Mouse (Mus musculus) gastrocnemius, adult 18-20 months (tissue): Measurements from ENCODE around the gene Clip1. TPM values are rescaled to one million over a fixed set of nuclear protein-coding genes. Genes with fewer than 3 reads are reported as not detected.
A peak's percentile ranks its signal among the peaks of the same experiment; 100 is the strongest.
"Not testable (repeated sequence)": the region's sequence is repeated elsewhere in the genome, so short reads cannot be mapped to it uniquely, and the experiment has no call there.

Experiments used
- DNase-seq: peaks from one replicate; pipeline ENCODE4 v3.0.0; 2021; ENCODE audit warnings: low spot score
- long read RNA-seq, 2 experiments: library from polyadenylated mRNA; stranded (forward); transcript quantifications; one replicate each; pipeline ENCODE4 v2.0.0; 2021
- total RNA-seq, 2 experiments: library from RNA; stranded (reverse); gene quantifications; 2 replicates each; pipeline ENCODE4 v1.2.3; 2021

Clip1 gene
- 100 to 1,000 TPM; 326 to 336 TPM for total RNA-seq
- long read RNA-seq, experiment 1, full-length matches to known transcripts: 11 of 237 reads
- long read RNA-seq, experiment 1, partial matches to known transcripts: 28 of 237 reads
- long read RNA-seq, experiment 1, other reads (novel, unspliced or antisense): 198 of 237 reads
- long read RNA-seq, experiment 2, full-length matches to known transcripts: 5 of 230 reads
- long read RNA-seq, experiment 2, partial matches to known transcripts: 67 of 230 reads
- long read RNA-seq, experiment 2, other reads (novel, unspliced or antisense): 158 of 230 reads

GRCm38 (mm10) chr5:123684221-123685144 lies at the start of gene Clip1:
TSS of gene Clip1 (minus strand) at chr5:123684618.
- DNase-seq: peak; percentile 68

- peak; percentile 29 for DNase-seq
Observed at GRCm38 (mm10) chr5:123730981-123731380, 46.6 kb upstream of the Clip1 start.

- not testable (repeated sequence) for DNase-seq
Observed at GRCm38 (mm10) chr5:123723816-123724215, 39.4 kb upstream of the Clip1 start.

GRCm38 (mm10) chr5:123720328-123721311 lies 36.2 kb upstream of the Clip1 start, which contains the start of gene Zcchc8:
TSS of gene Zcchc8 (minus strand) at chr5:123721100.
- DNase-seq: peak; percentile 98

GRCm38 (mm10) chr5:123714622-123715021 lies 30.2 kb upstream of the Clip1 start:
- no peak for DNase-seq

- DNase-seq: no peak
Observed at GRCm38 (mm10) chr5:123713782-123714181, 29.4 kb upstream of the Clip1 start.

GRCm38 (mm10) chr5:123709571-123709970 lies 25.2 kb upstream of the Clip1 start:
- DNase-seq: no peak

- DNase-seq: peak; percentile 59
Observed at GRCm38 (mm10) chr5:123708598-123708997, 24.2 kb upstream of the Clip1 start.

- peak; percentile 78 for DNase-seq
Observed at GRCm38 (mm10) chr5:123700625-123701024, 16.2 kb upstream of the Clip1 start.

GRCm38 (mm10) chr5:123699198-123699597 lies 14.8 kb upstream of the Clip1 start:
- peak; percentile 88 for DNase-seq

- DNase-seq: no peak
Observed at GRCm38 (mm10) chr5:123696961-123697360, 12.5 kb upstream of the Clip1 start.

- DNase-seq: no peak
Observed at GRCm38 (mm10) chr5:123696244-123696643, 11.8 kb upstream of the Clip1 start.

GRCm38 (mm10) chr5:123694468-123694867 lies 10.1 kb upstream of the Clip1 start:
- DNase-seq: peak; percentile 57

- DNase-seq: peak; percentile 80
Observed at GRCm38 (mm10) chr5:123683377-123684220, 819 bp downstream of the Clip1 start.

- DNase-seq: no peak
Observed at GRCm38 (mm10) chr5:123683043-123683376, 1.4 kb downstream of the Clip1 start.

GRCm38 (mm10) chr5:123682372-123682771 lies 2.0 kb downstream of the Clip1 start:
- peak; percentile 55 for DNase-seq

GRCm38 (mm10) chr5:123679546-123680263 lies 4.7 kb downstream of the Clip1 start:
- DNase-seq: no peak

GRCm38 (mm10) chr5:123679106-123679505 lies 5.3 kb downstream of the Clip1 start:
- DNase-seq: no peak

GRCm38 (mm10) chr5:123675717-123676116 lies 8.7 kb downstream of the Clip1 start:
- no peak for DNase-seq

- peak; percentile 73 for DNase-seq
Observed at GRCm38 (mm10) chr5:123675221-123675620, 9.2 kb downstream of the Clip1 start.
